Mouse (Mus musculus) midbrain, postnatal 0 days (tissue): ENCODE measurements around the gene Prnp. TPM values are rescaled to one million over a fixed set of nuclear protein-coding genes. Genes with fewer than 3 reads are reported as not detected.

Source experiments
- ATAC-seq: fragments of 200-750 bp; cut with Nextera tagmentation; 2 replicates; pipeline ENCODE4 v1.8.0; 2017; ENCODE audit warnings: moderate number of reproducible peaks, mild to moderate bottlenecking, moderate TSS enrichment, moderate library complexity; ENCODE audit not compliant: low FRiP score
- DNase-seq: peaks from one replicate; pipeline ENCODE4 v3.0.0-alpha.2; 2015; ENCODE audit warnings: low spot score
- H3K27ac ChIP-seq: fragments of 300-500 bp; sonication (generic); 2 replicates; pipeline ENCODE4 v1.5.1; 2014; ENCODE audit warnings: low read depth, mild to moderate bottlenecking, low read length, mixed read lengths
- H3K27me3 ChIP-seq: fragments of 300-500 bp; sonication (generic); 2 replicates; pipeline ENCODE4 v1.6.1; 2014; ENCODE audit warnings: low read length, control low read depth, mixed read lengths; ENCODE audit not compliant: insufficient read depth
- H3K36me3 ChIP-seq: fragments of 300-500 bp; sonication (generic); 2 replicates; pipeline ENCODE4 v1.6.1; 2014; ENCODE audit warnings: low read length, control low read depth, mixed read lengths; ENCODE audit not compliant: insufficient read depth
- H3K4me1 ChIP-seq: fragments of 300-500 bp; sonication (generic); 2 replicates; pipeline ENCODE4 v1.6.1; 2014; ENCODE audit warnings: mild to moderate bottlenecking, control low read depth, antibody characterized with exemption, low read length, mixed read lengths; ENCODE audit not compliant: insufficient read depth
- H3K4me2 ChIP-seq: fragments of 300-500 bp; sonication (generic); 2 replicates; pipeline ENCODE4 v1.6.1; 2014; ENCODE audit warnings: low read depth, mild to moderate bottlenecking, low read length, mixed read lengths; ENCODE audit not compliant: poor library complexity, severe bottlenecking
- H3K4me3 ChIP-seq: fragments of 300-500 bp; sonication (generic); 2 replicates; pipeline ENCODE4 v1.5.1; 2014; ENCODE audit warnings: low read depth, mild to moderate bottlenecking, low read length, moderate library complexity
- H3K9ac ChIP-seq: fragments of 300-500 bp; sonication (generic); replicated peaks from 2 replicates; pipeline ENCODE4 v1.6.1; 2014; ENCODE audit warnings: mild to moderate bottlenecking, low read length, moderate library complexity, mixed read lengths; ENCODE audit not compliant: poor library complexity, severe bottlenecking
- H3K9me3 ChIP-seq: fragments of 300-500 bp; sonication (generic); 2 replicates; pipeline ENCODE4 v1.6.1; 2016; ENCODE audit warnings: low read length, control low read depth
- CTCF ChIP-seq: IDR thresholded peaks from 2 replicates; pipeline ENCODE4 v1.5.1; 2016; ENCODE audit warnings: antibody characterized with exemption, mild to moderate bottlenecking
- WGBS: fragments of 180-500 bp; shearing (Covaris S2); extraction: QIAGEN DNeasy Blood & Tissue Kit; methylation state at CpG from one replicate; pipeline ENCODE4 v1.1.7; 2014; 5-methylcytosine and 5-hydroxymethylcytosine counted together
- polyA plus RNA-seq: library from polyadenylated mRNA; unstranded; fragments of >200 nt; fragmentation: Nextera tagmentation; extraction: Ambion mirVana; gene quantifications from 2 replicates; pipeline ENCODE4 v1.2.1, GENCODE M21; 2015
- total RNA-seq: library from RNA; depleted of rRNA; stranded (reverse); fragments of >200 nt; gene quantifications from 2 replicates; pipeline ENCODE4 v1.2.3, GENCODE M21; 2014

Prnp gene
- total and polyA plus RNA-seq, 2 experiments from 2014 or later = 255 to 306 TPM

GRCm38 (mm10) chr2:131888233-131888632 lies 21.5 kb upstream of the Prnp start:
- no peaks in the 10 kb centered on the region for H3K36me3 ChIP-seq
- no peak for TF ChIP-seq CTCF
- H3K27me3 ChIP-seq = no peaks in the 10 kb centered on the region
- DNase-seq = no peak
- ATAC-seq = no peak
- H3K27ac ChIP-seq = no peak overlapping the region
- H3K4me2 ChIP-seq = no peak overlapping the region
- WGBS = 77% methylated on average over 7 of the region's 7 CpGs
- no peak overlapping the region for H3K9ac ChIP-seq
- 0 out of 2 replicates have a peak, but pooled peaks cover under 1% of the 10 kb centered on the region for H3K4me1 ChIP-seq
- H3K9me3 ChIP-seq = no peaks in the 10 kb centered on the region
- H3K4me3 ChIP-seq = no peak overlapping the region

- DNase-seq (no peak), ATAC-seq (no peak)
- H3K4me3 ChIP-seq = no peak overlapping the region
- WGBS = 28% methylated on average over 5 of the region's 5 CpGs
- no peak overlapping the region for H3K9ac ChIP-seq
- no peak overlapping the region for H3K27ac ChIP-seq
- no peak overlapping the region for H3K4me2 ChIP-seq
- no peaks in the 10 kb centered on the region for H3K36me3 ChIP-seq
- no peaks in the 10 kb centered on the region for H3K9me3 ChIP-seq
- no peaks in the 10 kb centered on the region for H3K4me1 ChIP-seq
- TF ChIP-seq CTCF = no peak
- H3K27me3 ChIP-seq = no peaks in the 10 kb centered on the region
These were observed 17.2 kb upstream of the Prnp start for GRCm38 (mm10) chr2:131892534-131892933.

GRCm38 (mm10) chr2:131895106-131895505 lies 14.6 kb upstream of the Prnp start:
- Histone ChIP-seq H3K4me1 (no peaks in the 10 kb centered on the region), H3K4me2 (no peak overlapping the region), H3K9ac (no peak overlapping the region), H3K27me3 (no peaks in the 10 kb centered on the region), H3K4me3 (no peak overlapping the region), H3K36me3 (no peaks in the 10 kb centered on the region), H3K9me3 (no peaks in the 10 kb centered on the region), H3K27ac (no peak overlapping the region)
- no peak for TF ChIP-seq CTCF
- DNase-seq = no peak
- ATAC-seq = no peak
- WGBS = 87% methylated on average over 2 of the region's 2 CpGs

- Histone ChIP-seq H3K9me3 (no peaks in the 10 kb centered on the region), H3K4me2 (no peak overlapping the region), H3K4me1 (no peaks in the 10 kb centered on the region), H3K4me3 (no peak overlapping the region), H3K36me3 (no peaks in the 10 kb centered on the region), H3K9ac (no peak overlapping the region), H3K27me3 (no peaks in the 10 kb centered on the region), H3K27ac (no peak overlapping the region)
- DNase-seq = no peak
- WGBS = 87% methylated on average over 4 of the region's 4 CpGs
- no peak for ATAC-seq
- TF ChIP-seq CTCF = no peak
These were observed 13.7 kb upstream of the Prnp start for GRCm38 (mm10) chr2:131896011-131896410.

GRCm38 (mm10) chr2:131897336-131898109 lies 12.2 kb upstream of the Prnp start:
- H3K4me2 ChIP-seq = no peak overlapping the region
- no peaks in the 10 kb centered on the region for H3K27me3 ChIP-seq
- no peak overlapping the region for H3K4me3 ChIP-seq
- 82% methylated on average over 12 of the region's 12 CpGs for WGBS
- no peaks in the 10 kb centered on the region for H3K4me1 ChIP-seq
- H3K9me3 ChIP-seq = no peaks in the 10 kb centered on the region
- DNase-seq = no peak
- H3K36me3 ChIP-seq = no peaks in the 10 kb centered on the region
- no peak for ATAC-seq
- no peak overlapping the region for H3K27ac ChIP-seq
- TF ChIP-seq CTCF = no peak
- H3K9ac ChIP-seq = no peak overlapping the region

GRCm38 (mm10) chr2:131902423-131902822 lies 7.3 kb upstream of the Prnp start:
- H3K9ac ChIP-seq = no peak overlapping the region
- no peak for DNase-seq
- no peaks in the 10 kb centered on the region for H3K36me3 ChIP-seq
- no peak for TF ChIP-seq CTCF
- H3K4me1 ChIP-seq = no peaks in the 10 kb centered on the region
- no peak overlapping the region for H3K27ac ChIP-seq
- no peak for ATAC-seq
- 34% methylated on average over 1 of the region's 3 CpGs for WGBS
- H3K27me3 ChIP-seq = no peaks in the 10 kb centered on the region
- no peak overlapping the region for H3K4me3 ChIP-seq
- no peaks in the 10 kb centered on the region for H3K9me3 ChIP-seq
- H3K4me2 ChIP-seq = no peak overlapping the region
